Mouse (Mus musculus) lung, embryonic 14.5 days (tissue): ENCODE data around the gene Abcd3. TPM values are rescaled to one million over a fixed set of nuclear protein-coding genes. Genes with fewer than 3 reads are reported as not detected.
"Not testable (repeated sequence)": the region's sequence is repeated elsewhere in the genome, so short reads cannot be mapped to it uniquely, and the experiment has no call there.

ENCODE experiments used
- ATAC-seq: fragments of 200-750 bp; cut with Nextera tagmentation; 2 replicates; pipeline ENCODE4 v1.8.0; 2017; ENCODE audit warnings: mild to moderate bottlenecking, moderate TSS enrichment, moderate library complexity; ENCODE audit not compliant: insufficient read depth
- DNase-seq: peaks from one replicate; pipeline ENCODE4 v3.0.0-alpha.2; 2015
- H3K27ac ChIP-seq: fragments of 300-500 bp; sonication (generic); 2 replicates; pipeline ENCODE4 v1.5.1; 2014; ENCODE audit warnings: low read depth, mild to moderate bottlenecking, moderate library complexity
- H3K27me3 ChIP-seq: fragments of 300-500 bp; sonication (generic); 2 replicates; pipeline ENCODE4 v1.6.1; 2014; ENCODE audit warnings: low read length, control low read depth; ENCODE audit not compliant: insufficient read depth
- H3K36me3 ChIP-seq: fragments of 300-500 bp; sonication (generic); 2 replicates; pipeline ENCODE4 v1.6.1; 2014; ENCODE audit warnings: control low read depth; ENCODE audit not compliant: insufficient read depth
- H3K4me1 ChIP-seq: fragments of 300-500 bp; sonication (generic); 2 replicates; pipeline ENCODE4 v1.6.1; 2014; ENCODE audit warnings: antibody characterized with exemption, control low read depth; ENCODE audit not compliant: insufficient read depth
- H3K4me2 ChIP-seq: fragments of 300-500 bp; sonication (generic); 2 replicates; pipeline ENCODE4 v1.6.1; 2014; ENCODE audit warnings: mild to moderate bottlenecking
- H3K4me3 ChIP-seq: fragments of 300-500 bp; sonication (generic); 2 replicates; pipeline ENCODE4 v1.5.1; 2014; ENCODE audit warnings: low read depth, low read length
- H3K9ac ChIP-seq: fragments of 300-500 bp; sonication (generic); 2 replicates; pipeline ENCODE4 v1.6.1; 2014
- H3K9me3 ChIP-seq: fragments of 300-500 bp; sonication (generic); 2 replicates; pipeline ENCODE4 v1.6.1; 2016; ENCODE audit warnings: low read depth, low read length, control low read depth
- CTCF ChIP-seq: IDR thresholded peaks from 2 replicates; pipeline ENCODE4 v1.5.1; 2016; ENCODE audit warnings: antibody characterized with exemption, low read depth
- WGBS: fragments of 180-500 bp; shearing (Covaris S2); extraction: QIAGEN DNeasy Blood & Tissue Kit; methylation state at CpG from one replicate; pipeline ENCODE4 v1.1.7; 2014; 5-methylcytosine and 5-hydroxymethylcytosine counted together
- polyA plus RNA-seq: library from polyadenylated mRNA; unstranded; fragments of >200 nt; fragmentation: Nextera tagmentation; extraction: Ambion mirVana; gene quantifications from 2 replicates; pipeline ENCODE4 v1.2.1, GENCODE M21; 2014

Abcd3 gene
- polyA plus RNA-seq, 1 experiment from 2014 or later, result 78.0 TPM

DNA sequence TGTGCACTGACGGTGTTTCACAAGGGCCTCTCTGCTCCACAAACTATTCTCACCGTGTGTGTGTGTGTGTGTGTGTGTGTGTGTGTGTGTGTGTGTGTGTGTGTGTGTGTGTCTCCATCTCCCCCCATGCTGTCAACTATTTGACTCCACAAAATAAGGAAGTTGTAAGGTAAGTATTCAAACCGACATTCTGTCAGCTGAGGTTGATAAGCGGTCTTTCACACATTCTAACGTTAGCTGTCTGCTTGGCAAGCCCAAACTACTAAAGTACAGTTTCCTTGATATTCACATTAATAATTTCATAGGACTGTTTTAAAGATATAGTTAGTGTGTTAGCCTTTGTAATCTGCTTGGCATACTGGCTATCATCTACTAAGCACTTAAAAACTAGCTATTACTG is 48.3 kb downstream of the Abcd3 start:
- H3K9me3 ChIP-seq, result no peaks in the 10 kb centered on the region
- no peak for ATAC-seq
- TF ChIP-seq CTCF, result no peak
- no peak for DNase-seq
- H3K27ac ChIP-seq, result no peak overlapping the region
- no peak overlapping the region for H3K4me3 ChIP-seq
- H3K4me1 ChIP-seq, result no peaks in the 10 kb centered on the region
- peaks cover 77% of the 10 kb centered on the region for H3K36me3 ChIP-seq
- no peak overlapping the region for H3K4me2 ChIP-seq
- no peak overlapping the region for H3K9ac ChIP-seq
- no peaks in the 10 kb centered on the region for H3K27me3 ChIP-seq
- WGBS, result 81% methylated on average over 5 of the region's 5 CpGs

GRCm38 (mm10) chr3:121766048-121766447 is 49.1 kb downstream of the Abcd3 start:
- no peaks in the 10 kb centered on the region for H3K4me1 ChIP-seq
- no peak for ATAC-seq
- no peak for DNase-seq
- no peak overlapping the region for H3K9ac ChIP-seq
- H3K36me3 ChIP-seq, result peaks cover 73% of the 10 kb centered on the region
- TF ChIP-seq CTCF, result no peak
- no peak overlapping the region for H3K4me2 ChIP-seq
- no peak overlapping the region for H3K4me3 ChIP-seq
- no peaks in the 10 kb centered on the region for H3K27me3 ChIP-seq
- no peaks in the 10 kb centered on the region for H3K9me3 ChIP-seq
- H3K27ac ChIP-seq, result no peak overlapping the region

GRCm38 (mm10) chr3:121762056-121762852 is 52.8 kb downstream of the Abcd3 start:
- H3K36me3 ChIP-seq, result peaks cover 49% of the 10 kb centered on the region
- H3K27me3 ChIP-seq, result no peaks in the 10 kb centered on the region
- no peak overlapping the region for H3K9ac ChIP-seq
- no peak overlapping the region for H3K4me3 ChIP-seq
- DNase-seq (peak; percentile 77), ATAC-seq (peak; percentile 87)
- no peak overlapping the region for H3K4me2 ChIP-seq
- H3K9me3 ChIP-seq, result no peaks in the 10 kb centered on the region
- TF ChIP-seq CTCF, result peak; percentile 61
- no peaks in the 10 kb centered on the region for H3K4me1 ChIP-seq
- 55% methylated on average over 4 of the region's 4 CpGs for WGBS
- H3K27ac ChIP-seq, result no peak overlapping the region

- TF ChIP-seq CTCF, result no peak
- 31% methylated on average over 7 of the region's 7 CpGs for WGBS
- no peaks in the 10 kb centered on the region for H3K27me3 ChIP-seq
- no peaks in the 10 kb centered on the region; the same call in 1 of the 2 replicates for H3K4me1 ChIP-seq
- peaks cover 15% of the 10 kb centered on the region for H3K36me3 ChIP-seq
- H3K9ac ChIP-seq, result no peak overlapping the region
- H3K9me3 ChIP-seq, result no peaks in the 10 kb centered on the region
- ATAC-seq, result no peak
- no peak overlapping the region for H3K27ac ChIP-seq
- no peak for DNase-seq
- H3K4me2 ChIP-seq, result no peak overlapping the region
- no peak overlapping the region for H3K4me3 ChIP-seq
Measured at GRCm38 (mm10) chr3:121758373-121758772, 56.7 kb downstream of the Abcd3 start.

GRCm38 (mm10) chr3:121755152-121755551 is 60.0 kb downstream of the Abcd3 start:
- no peaks in the 10 kb centered on the region for H3K27me3 ChIP-seq
- no peak overlapping the region for H3K4me2 ChIP-seq
- no peaks in the 10 kb centered on the region; the same call in 1 of the 2 replicates for H3K4me1 ChIP-seq
- H3K9me3 ChIP-seq, result no peaks in the 10 kb centered on the region
- DNase-seq, result peak; percentile 37
- no peak for TF ChIP-seq CTCF
- no peak overlapping the region for H3K27ac ChIP-seq
- WGBS, result 28% methylated on average over 3 of the region's 3 CpGs
- peaks cover 5% of the 10 kb centered on the region for H3K36me3 ChIP-seq
- ATAC-seq, result no peak; the same call in 1 of the 2 replicates
- H3K4me3 ChIP-seq, result no peak overlapping the region
- H3K9ac ChIP-seq, result no peak overlapping the region

DNA sequence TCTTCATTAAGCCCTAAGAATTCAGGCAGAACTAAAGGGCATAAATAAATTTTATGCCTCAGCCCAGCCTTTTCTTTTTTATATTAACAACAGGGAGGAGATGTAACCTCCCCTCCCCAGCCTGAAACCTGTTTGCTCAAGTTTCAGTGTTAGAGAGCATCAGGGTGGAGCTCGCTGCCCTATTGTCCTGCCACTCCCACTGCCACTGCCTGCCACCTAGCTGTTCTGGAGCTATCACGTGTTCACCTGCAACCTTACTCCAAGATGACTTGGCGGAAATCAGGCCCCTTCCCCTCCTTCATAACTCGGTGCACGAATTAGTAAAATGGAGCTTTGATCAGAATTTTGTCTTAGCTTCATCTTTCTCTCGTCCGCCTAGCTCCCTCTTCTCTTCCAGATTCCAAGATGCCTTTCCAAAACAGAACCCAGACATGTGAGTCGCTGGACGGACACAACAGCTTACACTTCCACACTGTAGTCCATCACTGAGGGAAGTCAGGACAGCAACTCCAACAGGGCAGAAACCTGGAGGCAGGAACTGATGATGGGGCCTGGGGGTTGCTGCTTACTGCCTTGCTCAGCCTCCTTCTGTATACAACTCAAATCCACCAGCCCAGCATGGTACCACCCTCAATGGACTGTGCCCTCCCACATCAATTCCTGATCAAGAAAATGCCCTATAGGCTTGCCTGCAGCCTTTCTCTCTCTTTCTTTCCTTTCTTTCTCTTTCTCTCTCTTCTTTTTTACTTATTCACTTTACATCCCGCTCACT is 60.6 kb downstream of the Abcd3 start:
- H3K27ac ChIP-seq, H3K4me2 ChIP-seq, DNase-seq, H3K4me1 ChIP-seq, H3K4me3 ChIP-seq, H3K9ac ChIP-seq, ATAC-seq, H3K36me3 ChIP-seq, H3K27me3 ChIP-seq, H3K9me3 ChIP-seq: not testable (repeated sequence)
- WGBS, result 75% methylated on average over 10 of the region's 10 CpGs

- not testable (repeated sequence) for H3K4me3 ChIP-seq, H3K27me3 ChIP-seq, H3K27ac ChIP-seq, H3K4me2 ChIP-seq, DNase-seq, H3K4me1 ChIP-seq, H3K9me3 ChIP-seq, H3K36me3 ChIP-seq, H3K9ac ChIP-seq, ATAC-seq
- 76% methylated on average over 4 of the region's 4 CpGs for WGBS
Measured at GRCm38 (mm10) chr3:121741186-121741848, 73.8 kb downstream of the Abcd3 start.
